Mouse (Mus musculus): ENCODE measurements at regions not wholly inside any gene's neighbourhood (a gene's known extent, or its start where the extent isn't known, plus 50 kb on each side); places are given as distances from the start of the nearest gene placed in this dataset.

- DNase-seq = no peak
Measured at GRCm38 (mm10) chr8:12152825-12153224, 125.8 kb upstream of the A230072I06Rik start.

- DNase-seq = no peak
Measured at GRCm38 (mm10) chr8:12156893-12157292, 121.7 kb upstream of the A230072I06Rik start.

DNA sequence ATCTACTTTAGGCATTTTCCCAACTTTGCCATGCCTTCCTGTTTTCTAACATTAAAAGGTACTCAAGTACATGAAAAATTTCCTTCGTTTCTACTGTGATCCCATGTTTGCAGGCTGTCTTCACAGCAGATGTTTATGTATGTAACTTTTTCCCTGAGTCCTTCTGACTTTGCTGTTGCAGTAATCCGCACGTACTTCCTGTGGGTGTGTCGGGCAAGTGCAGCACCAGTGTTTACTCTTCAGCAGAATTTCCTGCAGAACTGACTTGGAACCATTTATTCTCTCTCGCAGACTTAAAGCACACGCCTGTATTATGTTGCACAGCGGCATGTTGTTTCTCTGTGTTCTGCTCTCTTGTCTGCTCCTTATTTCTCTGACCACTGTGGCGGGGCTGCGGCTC, 120.4 kb upstream of the A230072I06Rik start:
- DNase-seq = no peak

DNA sequence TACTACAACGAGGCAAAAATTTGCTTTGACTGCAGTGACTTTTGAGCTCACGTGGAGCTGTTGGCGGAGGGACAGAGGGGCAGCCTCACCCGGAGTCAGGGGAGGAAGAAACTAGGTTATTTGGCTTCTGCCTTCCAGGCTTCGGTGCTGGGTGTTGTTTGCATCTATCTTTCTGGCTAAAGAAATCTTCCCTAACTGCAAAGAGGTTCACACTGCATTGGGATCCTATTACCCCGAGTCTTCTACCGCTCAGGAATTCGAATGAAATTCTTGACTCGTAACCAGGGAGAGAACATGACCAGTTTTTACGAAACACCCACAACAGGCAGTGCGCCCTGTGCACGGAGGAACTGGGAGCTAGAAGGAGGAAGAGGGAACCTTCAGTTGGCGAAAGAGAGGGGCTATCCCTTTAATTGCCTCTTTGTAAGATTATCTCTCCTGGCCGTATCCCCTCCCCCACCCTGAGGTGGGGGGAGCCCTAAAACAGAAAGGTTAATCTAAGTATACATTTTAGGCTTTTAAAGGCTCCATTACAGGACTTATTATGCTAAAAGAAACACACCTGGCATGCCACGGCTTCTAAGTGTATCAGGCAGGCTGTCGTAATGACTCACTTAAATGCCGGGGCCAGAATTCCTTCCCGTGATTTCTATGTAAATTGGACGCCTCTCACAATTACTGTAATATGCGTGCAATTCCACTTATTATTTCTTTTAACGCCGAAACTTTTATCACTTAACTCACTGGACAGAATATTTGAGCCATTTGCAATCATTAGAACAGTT, 115.5 kb upstream of the A230072I06Rik start:
- DNase-seq = no peak

GRCm38 (mm10) chr8:12165487-12166152, 113.0 kb upstream of the A230072I06Rik start:
- DNase-seq = no peak

- no peak for DNase-seq
Measured at GRCm38 (mm10) chr8:12171788-12172187, 106.8 kb upstream of the A230072I06Rik start.

- no peak for DNase-seq
Measured at GRCm38 (mm10) chr8:12175496-12175895, 103.1 kb upstream of the A230072I06Rik start.

DNA sequence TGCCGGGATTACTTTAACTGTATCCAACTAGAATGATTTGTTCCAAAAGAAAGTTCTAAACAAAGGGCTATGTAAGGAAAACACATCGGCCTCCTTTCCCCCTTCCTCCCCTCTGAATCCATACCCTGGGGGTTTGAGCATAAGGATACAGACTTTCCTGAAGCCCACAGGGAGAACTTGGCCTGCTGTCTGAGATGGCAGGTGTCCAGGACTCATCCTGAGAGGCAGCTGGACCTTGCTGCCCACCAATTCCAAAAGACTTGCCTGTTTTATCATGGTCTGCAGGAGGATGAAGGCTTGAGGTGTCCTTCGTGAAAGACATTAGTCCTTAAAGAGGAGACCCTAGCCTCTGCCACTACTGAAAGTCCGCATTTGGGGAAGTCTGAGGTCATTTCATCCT, 94.0 kb upstream of the A230072I06Rik start:
- DNase-seq = no peak

- DNase-seq = no peak
Measured at GRCm38 (mm10) chr8:12187366-12187765, 91.3 kb upstream of the A230072I06Rik start.

- no peak for DNase-seq
Measured at GRCm38 (mm10) chr8:12188451-12188850, 90.2 kb upstream of the A230072I06Rik start.

GRCm38 (mm10) chr8:12188960-12189359, 89.7 kb upstream of the A230072I06Rik start:
- no peak for DNase-seq

GRCm38 (mm10) chr8:12192006-12192405, 86.6 kb upstream of the A230072I06Rik start:
- DNase-seq = no peak

DNA sequence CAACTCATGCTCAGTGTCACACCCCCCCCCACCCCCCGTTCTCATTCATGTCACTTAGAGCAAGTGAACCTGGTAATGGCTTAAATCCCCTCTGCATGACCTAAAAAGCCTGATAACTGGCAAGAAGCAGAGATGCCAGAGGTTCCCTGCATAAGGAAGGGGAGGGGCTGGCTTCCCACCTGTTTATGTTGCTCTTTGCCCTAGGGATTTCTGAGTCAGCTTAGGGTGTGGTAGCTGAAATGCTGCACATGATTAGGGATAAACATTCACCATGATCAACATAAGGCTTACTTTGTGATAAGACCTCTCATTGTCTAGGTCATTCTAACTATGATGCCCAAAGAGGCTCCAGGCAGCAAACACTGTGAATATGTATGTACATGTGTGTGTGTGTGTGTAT, 72.7 kb upstream of the A230072I06Rik start:
- DNase-seq = no peak

DNA sequence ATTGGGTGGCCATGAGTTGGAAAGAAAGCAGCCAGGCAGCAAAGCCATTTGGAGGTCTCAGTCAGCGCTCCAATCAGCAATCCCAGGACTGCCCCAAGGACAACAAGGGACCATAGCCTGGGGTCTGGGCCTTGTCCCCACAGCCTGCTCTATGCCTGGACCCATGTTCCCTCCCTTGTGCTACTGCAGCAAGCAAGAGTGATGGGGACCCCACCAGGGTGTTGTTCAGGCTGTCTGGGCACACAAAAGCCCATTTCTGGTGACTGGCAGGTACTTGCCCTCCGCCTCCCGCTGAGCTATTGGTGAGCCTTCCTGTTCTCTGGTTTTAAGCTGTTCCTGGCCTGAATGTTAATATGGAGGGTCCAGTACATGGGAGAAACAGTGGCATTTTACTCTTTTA, 71.2 kb upstream of the A230072I06Rik start:
- no peak for DNase-seq

GRCm38 (mm10) chr8:12213774-12214173, 64.8 kb upstream of the A230072I06Rik start:
- DNase-seq = no peak

GRCm38 (mm10) chr8:12214205-12215019, 64.2 kb upstream of the A230072I06Rik start:
- no peak for DNase-seq

GRCm38 (mm10) chr8:12221506-12221905, 57.1 kb upstream of the A230072I06Rik start:
- DNase-seq = no peak

DNA sequence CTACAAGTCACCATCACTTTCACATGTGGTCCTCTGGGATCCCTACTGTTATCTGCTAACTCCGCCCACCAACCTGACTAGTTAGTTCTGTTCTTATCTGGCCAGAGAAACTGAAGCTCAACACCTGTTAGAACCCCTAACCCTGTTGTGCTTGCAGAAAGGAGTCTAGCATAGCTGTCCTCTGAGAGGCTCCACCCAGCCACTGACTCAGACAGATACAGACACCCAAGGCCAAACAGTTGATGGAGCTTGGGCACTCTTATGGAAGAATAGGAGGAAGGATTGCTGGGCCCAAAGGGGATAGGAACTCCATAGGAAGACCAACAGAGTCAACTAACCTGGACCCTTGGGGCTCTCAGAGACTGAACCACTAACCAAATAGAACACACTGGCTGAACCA, 55.2 kb upstream of the A230072I06Rik start:
- no peak for DNase-seq

Measured in right cerebral cortex, adult 18-20 months (tissue).